Mouse (Mus musculus) layer of hippocampus, postnatal 14 days (tissue): ENCODE data around the gene Zfp746. TPM values are rescaled to one million over a fixed set of nuclear protein-coding genes. Genes with fewer than 3 reads are reported as not detected.
A peak's percentile ranks its signal among the peaks of the same experiment; 100 is the strongest.

Source experiments
- DNase-seq, 2 experiments: peaks; one replicate each; pipeline ENCODE4 v3.0.0; 2021 to 2022; ENCODE audit warnings: low spot score in 2 of 2, mixed read lengths in 1 of 2
- microRNA-seq, 2 experiments: library from miRNA; unstranded; fragments of <30 nt; microRNA quantifications; one replicate each; pipeline ENCODE4 v1.2.0; 2021
- total RNA-seq, 2 experiments: library from RNA; stranded (reverse); gene quantifications; 2 replicates each; pipeline ENCODE4 v1.2.3; 2021

Zfp746 gene
- total RNA-seq, 2 experiments from 2014 or later: 30.3 to 30.5 TPM

- peak; percentile 19 to 26 for DNase-seq
Measured at GRCm38 (mm10) chr6:48047450-48048351, 38.7 kb downstream of the Zfp746 start.

GRCm38 (mm10) chr6:48047114-48047449 is 39.3 kb downstream of the Zfp746 start:
- DNase-seq: no peak

GRCm38 (mm10) chr6:48032661-48033060 is 53.7 kb downstream of the Zfp746 start:
- no peak for DNase-seq

GRCm38 (mm10) chr6:48025905-48026660 is 60.3 kb downstream of the Zfp746 start:
- no peak for DNase-seq

GRCm38 (mm10) chr6:48024994-48025345 is 61.4 kb downstream of the Zfp746 start:
- DNase-seq: no peak

GRCm38 (mm10) chr6:48024330-48024993 is 61.9 kb downstream of the Zfp746 start:
- DNase-seq: no peak

- DNase-seq: no peak
Measured at GRCm38 (mm10) chr6:48022672-48023071, 63.7 kb downstream of the Zfp746 start.

- DNase-seq: no peak
Measured at GRCm38 (mm10) chr6:48021678-48022077, 64.7 kb downstream of the Zfp746 start.

GRCm38 (mm10) chr6:48020006-48020405 is 66.4 kb downstream of the Zfp746 start:
- no peak for DNase-seq

GRCm38 (mm10) chr6:48016841-48017240 is 69.6 kb downstream of the Zfp746 start:
- DNase-seq: no peak

GRCm38 (mm10) chr6:48016090-48016521 is 70.3 kb downstream of the Zfp746 start:
- DNase-seq: peak; percentile 47 to 50

Small RNA genes lying within 50 kb of the gene (microRNA-seq; reads per million reads assigned to microRNA genes)
- gene Gm24563: 0 reads per million in 2 experiments

Other genes starting within 250 kb of the Zfp746 start
- gene Zfp282, start 209.4 kb downstream of the Zfp746 start, total RNA-seq: 10 to 100 TPM; 23.5 to 23.6 TPM
- gene Zfp212, start 166.1 kb downstream of the Zfp746 start, total RNA-seq: 10 to 100 TPM; 15.5 to 17.1 TPM
- gene Zfp956, start 133.2 kb downstream of the Zfp746 start, total RNA-seq: 10 to 100 TPM; 21.1 to 23.0 TPM
- 10 to 100 TPM; 37.3 to 43.7 TPM for gene Zfp777, start 37.7 kb downstream of the Zfp746 start, total RNA-seq